Comparison of ENCODE assay signal across 16 mouse cellular contexts in genomic region chr2:104313246-104313645, GRCm38 (mm10).
"Had no signal": no experiment of that assay in that cellular context is flagged by ENCODE, and none has a peak within 500 bp of the region (broad histone marks: within the 10 kb centered on the region; RNA-seq: fewer than 3 reads in every experiment).

No protein-coding gene starts in this region.

- DNase-seq: heart, postnatal 10 days; heart, postnatal 14 days; heart, postnatal 36 days; heart, postnatal 4 days; kidney, adult 11 months; kidney, adult 18-20 months; kidney, adult 2 months; kidney, adult 8-10 months; kidney, adult 9 months; kidney, postnatal 10 days; kidney, postnatal 14 days; kidney, postnatal 25 days; kidney, postnatal 36 days; kidney, postnatal 4 days; layer of hippocampus, adult 9-11 months; layer of hippocampus, postnatal 36 days had no signal
